22 mouse cellular contexts compared by ENCODE assay signal in the genomic region with DNA sequence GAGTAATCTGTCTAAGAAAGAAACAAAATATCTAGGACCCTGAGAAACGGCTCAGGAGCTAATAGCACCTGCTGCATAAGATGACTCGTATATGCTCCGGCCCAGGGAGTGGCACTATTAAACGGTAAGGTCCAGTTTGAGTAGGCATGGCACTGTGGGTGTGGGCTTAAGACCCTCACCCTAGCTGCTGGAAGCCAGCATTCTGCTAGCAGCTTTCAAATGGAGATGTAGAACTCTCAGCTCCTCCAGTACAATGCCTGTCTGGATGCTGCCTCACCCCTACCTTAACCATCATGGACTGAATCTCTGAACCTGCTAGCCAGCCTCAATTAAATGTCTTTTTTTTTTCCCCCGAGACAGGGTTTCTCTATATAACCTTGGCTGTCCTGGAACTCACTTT. TPM values are rescaled to one million over a fixed set of nuclear protein-coding genes. Genes with fewer than 3 reads are reported as not detected.
DNase-seq lines count a peak whose midpoint lies in the region; ATAC-seq and TF ChIP-seq lines count a peak whose summit lies in the region.
"Had no signal": no experiment of that assay in that cellular context is flagged by ENCODE, and none has a peak within 500 bp of the region (broad histone marks: within the 10 kb centered on the region; RNA-seq: fewer than 3 reads in every experiment).

No protein-coding gene starts in this region.

- DNase-seq in ES-CJ7 (ENCODE audit: low read depth, low spot score) = peak; percentile 75
- DNase-seq in R1 (ENCODE audit: low read depth, low spot score) = peak; percentile 35
- no peak for DNase-seq in urinary bladder, postnatal 10 days (ENCODE audit: low spot score)
- no peak for DNase-seq in spleen, postnatal 4 days (ENCODE audit: low spot score in 2 of 2)
- DNase-seq: adrenal gland, adult 8-10 months; adrenal gland, postnatal 14 days; adrenal gland, postnatal 36 days; cerebellum, adult 11-12 months; cerebellum, adult 2 months; cerebellum, adult 9-10 months; cerebellum, postnatal 10 days; cerebellum, postnatal 25 days; forebrain, postnatal 0 days had no signal

- H3K9me3 ChIP-seq in ES-Bruce4 (replicated peaks; ENCODE audit: control insufficient read depth, insufficient read depth, low read length, poor library complexity, severe bottlenecking) = no peaks in the 10 kb centered on the region
- H3K9me3 ChIP-seq: embryonic facial prominence, embryonic 10.5 days; embryonic facial prominence, embryonic 12.5 days; forebrain, embryonic 13.5 days; forebrain, embryonic 15.5 days; G1E had no signal

- no peak overlapping the region for H3K4me3 ChIP-seq in ES-Bruce4 (ENCODE audit: low read depth, low read length)
- H3K4me3 ChIP-seq: embryonic facial prominence, embryonic 10.5 days; embryonic facial prominence, embryonic 12.5 days; forebrain, embryonic 13.5 days; forebrain, embryonic 15.5 days had no signal

- peak overlapping the region; percentile 43 for H3K27ac ChIP-seq in ES-Bruce4 (ENCODE audit: insufficient read depth, low read length)
- H3K27ac ChIP-seq: embryonic facial prominence, embryonic 10.5 days; embryonic facial prominence, embryonic 12.5 days; forebrain, embryonic 13.5 days; forebrain, embryonic 15.5 days had no signal

- peaks cover 7% of the 10 kb centered on the region for H3K4me1 ChIP-seq in ES-Bruce4 (ENCODE audit: control insufficient read depth, insufficient read depth, low read length)

- H3K9ac ChIP-seq in ES-Bruce4 (ENCODE audit: low read depth, poor library complexity, severe bottlenecking) = no peak overlapping the region
- H3K9ac ChIP-seq: embryonic facial prominence, embryonic 12.5 days; forebrain, embryonic 13.5 days; forebrain, embryonic 15.5 days; forebrain, postnatal 0 days had no signal

- no peak for TF ChIP-seq POLR2A in ES-Bruce4 (IDR thresholded peaks at IDR 0.05; ENCODE audit: insufficient read depth, low read length)

- ATAC-seq in frontal cortex, adult (ENCODE audit: low TSS enrichment) = no peak
- ATAC-seq: activated CD4-positive, CD25-positive, alpha-beta regulatory T cell, adult 4 months; forebrain, embryonic 13.5 days; forebrain, embryonic 15.5 days; forebrain, postnatal 0 days; Patski had no signal

- H3K36me3 ChIP-seq in ES-Bruce4 (ENCODE audit: control insufficient read depth, insufficient read depth, low read length, poor library complexity, severe bottlenecking) = no peaks in the 10 kb centered on the region
- H3K36me3 ChIP-seq: embryonic facial prominence, embryonic 10.5 days; embryonic facial prominence, embryonic 12.5 days; forebrain, embryonic 15.5 days had no signal

- TF ChIP-seq CTCF in ES-Bruce4 (IDR thresholded peaks at IDR 0.05; ENCODE audit: low read depth, low read length) = no peak

- TF ChIP-seq EP300 in ES-Bruce4 (IDR thresholded peaks at IDR 0.05; ENCODE audit: insufficient read depth, low read depth, low read length) = peak; percentile 58; the same call in 1 of the 2 replicates

- no peaks in the 10 kb centered on the region for H3K27me3 ChIP-seq in ES-Bruce4 (ENCODE audit: control insufficient read depth, insufficient read depth, low read length, poor library complexity, severe bottlenecking)
- H3K27me3 ChIP-seq: embryonic facial prominence, embryonic 12.5 days; Patski had no signal

RNA-seq across cellular contexts. Expression of gene Smyd3, which starts 55.5 kb away (rescaled TPM):
- 40.2 and 44.0 TPM in 2 replicates for polyA plus RNA-seq in ES-Bruce4 (2011; ENCODE audit: insufficient read depth, insufficient read length, low read depth, missing spikeins)

Comparison
In these comparisons a context has a peak if more than half of its experiments do, and no peak if none do; other contexts are left out.
1. DNase-seq: peak in ES-CJ7 (single experiment) and R1 (single experiment); none in urinary bladder, postnatal 10 days (single experiment) and spleen, postnatal 4 days (0 of 2).